In genomic region chr7:133014631-133015030, GRCm38 (mm10) we compare ENCODE assay signal across 12 mouse cellular contexts.
A peak's percentile ranks its signal among the peaks of the same experiment; 100 is the strongest.
DNase-seq lines count a peak whose midpoint lies in the region; ATAC-seq and TF ChIP-seq lines count a peak whose summit lies in the region.
"Had no signal": no experiment of that assay in that cellular context is flagged by ENCODE, and none has a peak within 500 bp of the region (broad histone marks: within the 10 kb centered on the region; RNA-seq: fewer than 3 reads in every experiment).

No protein-coding gene starts in this region.

- H3K27me3 ChIP-seq in heart, embryonic 10.5 days (ENCODE audit: insufficient read depth, poor library complexity, severe bottlenecking), result no peaks in the 10 kb centered on the region
- no peaks in the 10 kb centered on the region for H3K27me3 ChIP-seq in lung, embryonic 14.5 days (ENCODE audit: insufficient read depth, low read length)
- no peaks in the 10 kb centered on the region for H3K27me3 ChIP-seq in hindbrain, embryonic 14.5 days (ENCODE audit: control insufficient read depth, insufficient read depth, low read length)
- no peaks in the 10 kb centered on the region for H3K27me3 ChIP-seq in stomach, embryonic 15.5 days (replicated peaks)

- DNase-seq in heart, embryonic 10.5 days (ENCODE audit: low spot score), result no peak
- DNase-seq in heart, postnatal 10 days, result no peak
- no peak for DNase-seq in lung, embryonic 14.5 days
- no peak for DNase-seq in lung, postnatal 36 days
- DNase-seq in hindbrain, embryonic 14.5 days (ENCODE audit: low spot score), result no peak
- no peak for DNase-seq in testis, postnatal 14 days (ENCODE audit: low spot score)
- DNase-seq in kidney, postnatal 4 days, result no peak
- DNase-seq: kidney, adult 8-10 months; layer of hippocampus, adult 9-11 months; liver had no signal

- H3K4me1 ChIP-seq in heart, embryonic 10.5 days, result peaks cover 60% of the 10 kb centered on the region
- peaks cover 19% of the 10 kb centered on the region; the same call in 1 of the 2 replicates for H3K4me1 ChIP-seq in lung, embryonic 14.5 days (ENCODE audit: insufficient read depth)
- H3K4me1 ChIP-seq in hindbrain, embryonic 14.5 days (replicated peaks; ENCODE audit: control insufficient read depth, insufficient read depth, low read length), result peaks cover 62% of the 10 kb centered on the region
- peaks cover 59% of the 10 kb centered on the region for H3K4me1 ChIP-seq in stomach, embryonic 15.5 days

- H3K27ac ChIP-seq in heart, embryonic 10.5 days, result peak overlapping the region; percentile 65; the same call in 1 of the 2 replicates
- peak overlapping the region; percentile 24; the same call in 1 of the 2 replicates for H3K27ac ChIP-seq in lung, embryonic 14.5 days (ENCODE audit: low read depth)
- H3K27ac ChIP-seq in hindbrain, embryonic 14.5 days, result peak overlapping the region; percentile 68
- peak overlapping the region; percentile 77; the same call in 1 of the 2 replicates for H3K27ac ChIP-seq in stomach, embryonic 15.5 days
- H3K27ac ChIP-seq: macrophage had no signal

- H3K9me3 ChIP-seq in heart, embryonic 10.5 days, result no peaks in the 10 kb centered on the region
- H3K9me3 ChIP-seq in lung, embryonic 14.5 days (ENCODE audit: low read depth, low read length), result no peaks in the 10 kb centered on the region
- H3K9me3 ChIP-seq in hindbrain, embryonic 14.5 days (ENCODE audit: control insufficient read depth, low read length), result no peaks in the 10 kb centered on the region
- H3K9me3 ChIP-seq in stomach, embryonic 15.5 days, result no peaks in the 10 kb centered on the region

- intact Hi-C loops in heart, postnatal 10 days (cut with DNase I), result no loop called here

- H3K4me2 ChIP-seq in lung, embryonic 14.5 days, result no peak overlapping the region
- no peak overlapping the region for H3K4me2 ChIP-seq in hindbrain, embryonic 14.5 days (replicated peaks)
- no peak overlapping the region for H3K4me2 ChIP-seq in stomach, embryonic 15.5 days

- WGBS in heart, embryonic 10.5 days, result 97% methylated on average over 14 of the region's 14 CpGs
- 93% methylated on average over 14 of the region's 14 CpGs for WGBS in lung, embryonic 14.5 days
- 88% methylated on average over 14 of the region's 14 CpGs for WGBS in hindbrain, embryonic 14.5 days
- WGBS in stomach, embryonic 15.5 days, result 95% methylated on average over 14 of the region's 14 CpGs

- no peak overlapping the region for H3K9ac ChIP-seq in lung, embryonic 14.5 days
- 0 out of 2 replicates have a peak overlapping the region, but pooled peaks have one; percentile 40 for H3K9ac ChIP-seq in hindbrain, embryonic 14.5 days
- no peak overlapping the region for H3K9ac ChIP-seq in stomach, embryonic 15.5 days

- no peak overlapping the region for H3K4me3 ChIP-seq in heart, embryonic 10.5 days
- no peak overlapping the region for H3K4me3 ChIP-seq in lung, embryonic 14.5 days (ENCODE audit: low read depth, low read length)
- no peak overlapping the region for H3K4me3 ChIP-seq in hindbrain, embryonic 14.5 days (replicated peaks; ENCODE audit: low read length)
- H3K4me3 ChIP-seq in stomach, embryonic 15.5 days (replicated peaks), result no peak overlapping the region

- no peak for ATAC-seq in lung, embryonic 14.5 days (ENCODE audit: insufficient read depth)
- ATAC-seq in hindbrain, embryonic 14.5 days (ENCODE audit: low FRiP score), result no peak
- ATAC-seq in stomach, embryonic 15.5 days (ENCODE audit: insufficient read depth, low FRiP score, low read depth), result no peak

- peaks cover 30% of the 10 kb centered on the region for H3K36me3 ChIP-seq in heart, embryonic 10.5 days
- H3K36me3 ChIP-seq in lung, embryonic 14.5 days (ENCODE audit: insufficient read depth), result peaks cover 26% of the 10 kb centered on the region
- H3K36me3 ChIP-seq in hindbrain, embryonic 14.5 days (replicated peaks; ENCODE audit: control insufficient read depth, insufficient read depth), result peaks cover 4% of the 10 kb centered on the region; the same call in 1 of the 2 replicates
- no peaks in the 10 kb centered on the region for H3K36me3 ChIP-seq in stomach, embryonic 15.5 days

- no peak for TF ChIP-seq CTCF in lung, embryonic 14.5 days (IDR thresholded peaks at IDR 0.05; ENCODE audit: low read depth)

Comparison
In these comparisons a context has a peak if more than half of its experiments do, and no peak if none do; other contexts are left out.
1. H3K27ac ChIP-seq: peak in every context shown above with its lines; median percentile 77 in stomach, embryonic 15.5 days; 68 in hindbrain, embryonic 14.5 days; 65 in heart, embryonic 10.5 days; 24 in lung, embryonic 14.5 days.